Mouse (Mus musculus): Measurements from ENCODE around the gene Sfrp2.

DNA sequence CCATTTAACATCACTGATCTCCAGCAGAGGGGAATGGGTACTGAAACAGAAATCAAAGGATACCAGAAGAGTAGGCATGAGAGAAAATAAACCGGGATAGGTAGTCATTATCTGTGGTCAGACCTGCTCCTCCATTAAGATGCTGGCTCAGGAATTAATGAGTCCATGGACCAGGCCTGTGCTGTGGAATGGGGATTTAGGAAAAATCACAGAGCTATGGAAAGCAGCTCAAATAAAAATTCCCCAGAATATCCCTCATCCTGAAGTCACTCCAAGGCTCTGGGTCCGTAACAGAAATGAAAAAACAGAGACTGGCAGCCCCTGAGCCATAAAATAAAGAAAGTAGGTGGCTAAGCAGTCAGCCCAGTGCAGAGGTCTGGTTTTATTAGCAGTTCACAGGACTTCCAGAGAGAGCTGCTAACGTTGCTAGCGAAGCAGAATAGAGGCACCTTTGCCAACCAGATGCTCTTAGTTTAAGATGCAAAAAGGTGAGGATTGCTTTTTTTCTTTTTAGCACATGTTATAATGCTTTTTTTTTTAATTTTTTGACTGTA lies 50.3 kb downstream of the Sfrp2 start:
- TF ChIP-seq MAZ (IDR thresholded peaks at IDR 0.05; ENCODE audit: low read depth, low read length) = no peak
- TF ChIP-seq CTCF (IDR thresholded peaks at IDR 0.05 in 2 of 3, conservative IDR thresholded peaks at IDR 0.05 in 1 of 3; ENCODE audit: control insufficient read depth in 1 of 3, insufficient read depth in 1 of 3, low read depth in 2 of 3, low read length in 3 of 3, poor library complexity in 1 of 3, severe bottlenecking in 1 of 3) = no peak
- TF ChIP-seq POLR2A (IDR thresholded peaks at IDR 0.05; ENCODE audit: control insufficient read depth in 1 of 2, insufficient read depth in 1 of 2, low read depth in 1 of 2, low read length in 2 of 2, poor library complexity in 1 of 2) = no peak
- TF ChIP-seq E2F4 (IDR thresholded peaks at IDR 0.05; ENCODE audit: borderline replicate concordance, low read depth, low read length) = no peak
- no peak for TF ChIP-seq HCFC1 (IDR thresholded peaks at IDR 0.05; ENCODE audit: low read depth, low read length)
